Mouse (Mus musculus) heart, embryonic 13.5 days (tissue): Measurements from ENCODE around the gene Chka. TPM values are rescaled to one million over a fixed set of nuclear protein-coding genes. Genes with fewer than 3 reads are reported as not detected.

Experiments
- ATAC-seq: fragments of 200-750 bp; cut with Nextera tagmentation; 2 replicates; pipeline ENCODE4 v1.8.0; 2017; ENCODE audit warnings: moderate TSS enrichment; ENCODE audit not compliant: insufficient number of reproducible peaks, low FRiP score, low TSS enrichment; ENCODE audit errors: extremely low read depth
- H3K27ac ChIP-seq: fragments of 300-500 bp; sonication (generic); replicated peaks from 2 replicates; pipeline ENCODE4 v1.5.1; 2015; ENCODE audit warnings: moderate library complexity, mild to moderate bottlenecking, inconsistent platforms
- H3K27me3 ChIP-seq: fragments of 300-500 bp; sonication (generic); replicated peaks from 2 replicates; pipeline ENCODE4 v1.6.1; 2015; ENCODE audit warnings: mild to moderate bottlenecking, inconsistent platforms
- H3K36me3 ChIP-seq: fragments of 300-500 bp; sonication (generic); 2 replicates; pipeline ENCODE4 v1.6.1; 2015; ENCODE audit warnings: mild to moderate bottlenecking, inconsistent platforms
- H3K4me1 ChIP-seq: fragments of 300-500 bp; sonication (generic); 2 replicates; pipeline ENCODE4 v1.6.1; 2015; ENCODE audit warnings: inconsistent platforms
- H3K4me2 ChIP-seq: fragments of 300-500 bp; sonication (generic); 2 replicates; pipeline ENCODE4 v1.6.1; 2015; ENCODE audit warnings: inconsistent platforms, mild to moderate bottlenecking, moderate library complexity
- H3K4me3 ChIP-seq: fragments of 300-500 bp; sonication (generic); 2 replicates; pipeline ENCODE4 v1.5.1; 2015; ENCODE audit warnings: moderate library complexity, mild to moderate bottlenecking, inconsistent platforms
- H3K9ac ChIP-seq: fragments of 300-500 bp; sonication (generic); 2 replicates; pipeline ENCODE4 v1.6.1; 2015; ENCODE audit warnings: inconsistent platforms, mild to moderate bottlenecking, moderate library complexity
- H3K9me3 ChIP-seq: fragments of 300-500 bp; sonication (generic); 2 replicates; pipeline ENCODE4 v1.6.1; 2016; ENCODE audit warnings: inconsistent platforms
- WGBS: fragments of 180-500 bp; shearing (Covaris S2); methylation state at CpG from one replicate; pipeline ENCODE4 v1.1.7; 2015; ENCODE audit warnings: mixed read lengths; 5-methylcytosine and 5-hydroxymethylcytosine counted together
- polyA plus RNA-seq: library from polyadenylated mRNA; unstranded; fragments of >200 nt; fragmentation: Nextera tagmentation; extraction: Ambion mirVana; gene quantifications from 2 replicates; pipeline ENCODE4 v1.2.1, GENCODE M21; 2015

Chka gene
- polyA plus RNA-seq, 1 experiment from 2014 or later: 22.6 TPM

DNA sequence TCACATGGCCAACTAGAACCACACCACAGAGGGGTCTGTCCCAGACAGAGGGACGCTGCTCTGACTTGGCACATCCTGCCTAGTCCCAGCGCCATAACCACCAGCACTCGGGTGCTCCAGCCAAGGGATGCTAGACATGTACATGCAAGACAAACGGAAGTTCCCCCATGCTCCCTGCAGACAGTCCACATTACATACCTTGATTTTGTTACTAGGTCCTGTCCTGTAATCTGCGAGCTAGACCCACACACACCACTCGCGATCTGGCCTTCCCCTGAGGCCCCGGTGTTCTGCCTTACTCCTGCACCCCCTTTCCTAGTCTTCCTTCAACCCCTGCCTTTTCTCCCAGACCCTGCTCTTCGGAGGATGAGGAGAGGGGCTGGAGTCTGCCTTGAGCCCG lies 54.8 kb downstream of the Chka start:
- H3K27ac ChIP-seq: peak overlapping the region; percentile 88
- no peaks in the 10 kb centered on the region for H3K27me3 ChIP-seq
- no peaks in the 10 kb centered on the region for H3K9me3 ChIP-seq
- H3K9ac ChIP-seq: peak overlapping the region; percentile 84
- peak overlapping the region; percentile 67 for H3K4me3 ChIP-seq
- H3K4me1 ChIP-seq: peaks cover 40% of the 10 kb centered on the region
- WGBS: 26% methylated on average over 10 of the region's 10 CpGs
- ATAC-seq: no peak
- H3K36me3 ChIP-seq: peaks cover 63% of the 10 kb centered on the region
- H3K4me2 ChIP-seq: peak overlapping the region; percentile 82

DNA sequence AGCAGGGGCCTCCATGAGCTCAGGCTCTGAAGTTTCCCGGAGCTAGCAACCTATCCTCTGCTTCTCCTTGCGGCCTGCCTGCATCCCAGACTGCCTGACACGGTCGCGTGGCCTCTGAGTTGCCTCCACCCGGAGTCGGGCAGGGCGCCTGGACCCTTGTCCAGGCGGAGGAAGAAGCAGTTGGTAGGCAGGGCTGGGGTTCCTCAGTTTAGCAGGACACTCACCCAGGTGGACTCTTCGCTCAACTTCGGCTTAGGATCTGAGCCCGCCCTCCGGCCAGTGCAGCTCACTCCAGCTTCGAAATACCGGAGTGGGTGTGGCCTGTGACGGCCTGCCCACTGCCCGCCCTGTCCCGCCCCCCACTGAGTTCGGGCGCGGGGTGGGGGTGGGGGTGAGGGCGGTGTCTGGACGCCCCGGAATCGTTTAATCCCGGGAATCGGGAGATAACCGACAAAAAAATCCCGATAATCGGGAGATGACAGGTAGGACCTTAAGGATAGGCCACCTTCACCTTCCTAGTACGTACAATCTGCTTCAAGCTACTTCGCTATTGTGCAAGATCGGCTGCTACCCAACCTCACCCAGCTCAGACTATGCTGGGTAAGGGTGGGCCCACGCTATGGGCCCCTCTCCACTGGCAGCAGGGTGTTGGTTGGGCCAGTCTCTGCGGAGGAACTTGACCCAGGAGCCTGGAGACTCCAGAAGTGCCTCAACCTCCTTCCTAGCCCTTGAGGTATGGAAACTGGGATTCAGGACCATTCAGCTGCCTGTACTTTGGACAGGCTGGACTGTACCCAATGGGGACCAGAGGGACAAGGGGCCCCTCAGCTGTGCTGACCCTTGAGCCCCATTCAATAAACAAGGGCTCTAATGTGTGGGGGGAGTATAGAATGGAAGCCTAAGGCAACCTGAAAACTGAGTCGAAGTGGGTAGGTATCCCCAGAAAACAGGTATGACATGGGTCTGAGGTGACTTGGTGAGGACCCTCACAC lies 55.5 kb downstream of the Chka start, which contains the start of gene Tcirg1:
Tcirg1 (minus strand) TSS at position 339 of the 992 bp plus-strand sequence.
- H3K36me3 ChIP-seq: peaks cover 57% of the 10 kb centered on the region

DNA sequence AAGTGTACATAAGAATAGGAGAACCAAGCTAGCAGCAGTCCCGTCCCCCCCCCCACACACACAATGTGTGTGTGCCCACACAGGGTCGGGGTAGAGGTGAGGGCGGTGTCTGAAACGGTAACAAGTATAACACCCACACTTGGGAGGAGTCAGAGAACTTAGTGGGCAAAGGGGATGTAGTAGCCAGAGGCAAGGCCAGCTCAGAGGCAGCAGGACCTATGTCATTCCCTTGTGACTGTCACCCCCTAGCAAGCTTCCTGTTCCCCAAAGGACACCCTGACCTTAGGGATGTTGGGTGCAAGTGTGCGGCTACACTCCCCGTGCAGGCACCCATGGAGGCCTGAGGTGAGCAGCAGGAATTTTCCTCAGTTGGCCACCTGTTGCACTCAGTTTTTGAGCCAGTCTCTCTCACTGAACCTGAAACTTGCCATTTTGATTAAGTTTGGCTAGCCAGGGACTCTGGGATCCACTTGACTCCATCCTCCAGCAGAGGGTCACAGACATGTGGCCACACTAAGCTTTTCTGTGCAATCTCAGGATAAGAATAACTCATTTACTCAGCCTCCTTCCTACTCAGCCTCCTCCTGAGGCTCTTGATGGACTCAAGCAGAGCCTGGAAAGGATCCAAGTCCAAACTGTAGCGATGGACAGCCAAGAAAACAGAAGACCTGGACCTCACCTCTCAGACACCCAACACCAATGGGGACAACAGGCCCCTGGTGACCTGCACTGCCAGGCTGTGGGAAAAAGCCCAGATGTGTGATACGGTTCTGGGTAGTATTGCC lies 56.5 kb downstream of the Chka start:
- Histone ChIP-seq H3K4me3 (peak overlapping the region; percentile 67; the same call in 1 of the 2 replicates), H3K9me3 (no peaks in the 10 kb centered on the region), H3K4me2 (peak overlapping the region; percentile 82), H3K9ac (peak overlapping the region; percentile 84), H3K27me3 (no peaks in the 10 kb centered on the region), H3K36me3 (peaks cover 47% of the 10 kb centered on the region), H3K27ac (no peak overlapping the region), H3K4me1 (peaks cover 50% of the 10 kb centered on the region)
- no peak for ATAC-seq
- WGBS: 78% methylated on average over 8 of the region's 8 CpGs

More for the DNA sequence above, 55.5 kb downstream of the Chka start, which contains the start of gene Tcirg1:
- Histone ChIP-seq H3K9me3 (no peaks in the 10 kb centered on the region), H3K4me1 (peaks cover 48% of the 10 kb centered on the region), H3K4me2 (peak within 1 kb of the TSS; percentile 82), H3K27ac (peak within 1 kb of the TSS; percentile 88), H3K27me3 (no peaks in the 10 kb centered on the region), H3K4me3 (peak within 1 kb of the TSS; percentile 67), H3K9ac (peak within 1 kb of the TSS; percentile 84)
- peak; percentile 80 for ATAC-seq
- 5% methylated on average over 36 of the region's 36 CpGs for WGBS

DNA sequence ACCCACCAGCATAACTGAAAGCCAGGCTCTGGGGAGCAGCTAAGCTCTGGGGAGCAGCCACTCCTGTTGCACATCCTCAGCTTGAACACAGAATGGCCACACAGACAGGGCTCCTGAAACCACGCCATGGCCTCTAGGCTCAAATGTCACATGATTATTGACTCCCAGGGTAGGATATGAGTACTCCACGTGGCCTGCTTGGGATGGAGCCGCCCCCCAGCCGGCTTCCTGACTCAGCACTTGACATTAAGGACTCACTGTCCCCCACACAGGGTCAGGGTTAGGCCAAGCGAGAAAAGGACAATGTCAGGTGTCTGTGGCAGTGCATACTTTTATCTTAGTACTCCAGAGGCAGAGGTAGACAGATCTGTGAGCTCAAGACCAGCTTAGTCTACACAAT lies 58.6 kb downstream of the Chka start:
- Histone ChIP-seq H3K27ac (no peak overlapping the region), H3K4me1 (peaks cover 44% of the 10 kb centered on the region), H3K9ac (no peak overlapping the region), H3K4me3 (no peak overlapping the region), H3K36me3 (peaks cover 35% of the 10 kb centered on the region), H3K27me3 (no peaks in the 10 kb centered on the region), H3K4me2 (no peak overlapping the region), H3K9me3 (no peaks in the 10 kb centered on the region)
- no peak for ATAC-seq
- WGBS: 79% methylated on average over 5 of the region's 5 CpGs

DNA sequence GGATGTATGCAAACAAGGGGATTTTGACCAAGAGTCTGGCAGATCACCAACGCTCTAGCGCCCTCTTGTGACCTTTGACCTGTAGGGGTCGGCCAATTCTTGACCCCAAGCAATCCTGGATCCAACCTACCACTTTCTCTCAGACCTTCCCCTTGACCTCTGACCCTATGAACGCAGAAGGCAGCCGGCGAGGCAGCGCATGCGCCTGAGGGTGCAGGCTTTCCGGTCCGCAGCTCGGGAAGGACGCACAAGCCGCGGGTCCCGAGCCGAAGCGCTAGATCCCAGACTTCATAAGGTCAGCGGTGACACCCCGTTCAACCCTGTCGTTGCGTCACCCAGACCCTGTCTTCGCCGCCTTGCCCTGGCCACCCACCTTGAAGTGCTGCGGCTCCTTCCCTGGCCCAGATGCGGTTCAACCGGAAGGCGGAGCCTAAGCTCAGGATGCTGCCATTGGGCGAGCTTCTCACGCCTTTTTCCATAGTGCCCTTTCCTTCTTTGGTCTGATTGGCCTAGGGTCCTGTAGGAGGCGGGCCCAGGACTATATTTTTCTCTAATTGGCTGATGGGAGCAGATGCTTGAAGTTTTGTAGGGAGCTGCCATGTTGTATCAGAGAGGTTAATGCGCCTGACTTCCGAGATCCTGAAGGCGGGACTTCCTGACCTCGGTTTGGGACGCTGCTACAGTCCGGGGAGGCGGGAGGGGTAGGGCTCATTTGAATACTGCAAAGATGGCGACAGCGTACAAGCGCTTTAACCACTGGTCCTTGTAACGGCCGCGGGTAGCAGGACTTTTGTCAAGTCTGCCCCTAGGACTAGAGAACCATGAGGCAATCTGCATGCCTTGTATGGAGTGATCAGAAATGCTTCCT lies 61.0 kb downstream of the Chka start, which contains the start of gene Ndufs8:
Ndufs8 (minus strand) TSS at position 438 of the 868 bp plus-strand sequence.
- ATAC-seq: peak; percentile 96
- H3K4me2 ChIP-seq: peak within 1 kb of the TSS; percentile 79
- H3K36me3 ChIP-seq: peaks cover 35% of the 10 kb centered on the region
- under 1% methylated on average over 43 of the region's 43 CpGs for WGBS
- H3K9me3 ChIP-seq: no peaks in the 10 kb centered on the region
- H3K27me3 ChIP-seq: no peaks in the 10 kb centered on the region
- peak within 1 kb of the TSS; percentile 86 for H3K4me3 ChIP-seq
- peak within 1 kb of the TSS; percentile 84 for H3K27ac ChIP-seq
- peaks cover 24% of the 10 kb centered on the region for H3K4me1 ChIP-seq
- H3K9ac ChIP-seq: peak within 1 kb of the TSS; percentile 86

DNA sequence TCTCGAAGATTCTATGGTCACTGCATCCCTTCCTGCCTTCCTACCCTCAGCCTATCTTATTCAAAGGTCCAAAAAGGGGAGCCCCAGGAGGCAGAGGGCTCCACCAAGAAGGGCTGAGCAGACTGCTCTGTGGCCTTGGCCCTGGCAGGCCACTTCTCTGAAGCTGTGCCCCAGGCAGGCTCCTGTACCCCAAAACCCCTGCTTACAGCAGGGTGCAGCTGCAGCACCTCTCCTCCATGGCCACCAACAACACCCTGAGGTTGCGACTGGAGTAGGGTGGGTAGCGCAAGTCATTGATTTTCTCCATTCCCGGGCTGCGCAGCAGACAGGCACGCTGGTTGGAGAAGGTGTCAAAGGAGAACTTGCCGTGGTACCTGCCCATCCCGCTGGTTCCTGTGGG lies 62.1 kb downstream of the Chka start:
- peaks cover 27% of the 10 kb centered on the region for H3K36me3 ChIP-seq
- no peak for ATAC-seq
- peak overlapping the region; percentile 86 for H3K4me3 ChIP-seq
- H3K9ac ChIP-seq: peak overlapping the region; percentile 72
- H3K9me3 ChIP-seq: no peaks in the 10 kb centered on the region
- WGBS: 83% methylated on average over 8 of the region's 8 CpGs
- no peaks in the 10 kb centered on the region for H3K27me3 ChIP-seq
- H3K27ac ChIP-seq: peak overlapping the region; percentile 75
- peaks cover 21% of the 10 kb centered on the region for H3K4me1 ChIP-seq
- H3K4me2 ChIP-seq: peak overlapping the region; percentile 79

DNA sequence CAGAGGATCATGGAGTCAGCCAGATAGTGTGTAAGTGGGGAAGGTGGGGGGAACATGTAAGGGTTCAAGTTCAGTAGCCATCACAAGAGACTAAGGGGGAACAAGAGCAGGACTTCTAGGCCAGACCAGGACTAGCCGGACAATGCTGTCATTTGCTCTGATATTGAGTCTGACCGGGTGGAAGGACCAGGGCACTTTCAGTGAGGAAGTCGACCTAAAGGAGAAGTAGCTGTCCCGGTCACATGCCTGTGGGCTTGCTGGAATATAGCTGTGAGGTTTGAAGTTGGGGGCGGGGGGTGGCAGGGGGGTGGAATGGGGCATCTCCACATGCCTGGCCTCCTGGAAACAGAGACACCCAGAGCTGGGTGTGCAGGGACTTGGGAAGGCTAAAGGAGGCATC lies 63.0 kb downstream of the Chka start:
- H3K27me3 ChIP-seq: no peaks in the 10 kb centered on the region
- ATAC-seq: no peak
- no peak overlapping the region for H3K27ac ChIP-seq
- no peak overlapping the region for H3K4me2 ChIP-seq
- H3K9ac ChIP-seq: no peak overlapping the region
- peaks cover 26% of the 10 kb centered on the region for H3K4me1 ChIP-seq
- H3K9me3 ChIP-seq: no peaks in the 10 kb centered on the region
- peaks cover 19% of the 10 kb centered on the region for H3K36me3 ChIP-seq
- 78% methylated on average over 5 of the region's 5 CpGs for WGBS
- H3K4me3 ChIP-seq: no peak overlapping the region

DNA sequence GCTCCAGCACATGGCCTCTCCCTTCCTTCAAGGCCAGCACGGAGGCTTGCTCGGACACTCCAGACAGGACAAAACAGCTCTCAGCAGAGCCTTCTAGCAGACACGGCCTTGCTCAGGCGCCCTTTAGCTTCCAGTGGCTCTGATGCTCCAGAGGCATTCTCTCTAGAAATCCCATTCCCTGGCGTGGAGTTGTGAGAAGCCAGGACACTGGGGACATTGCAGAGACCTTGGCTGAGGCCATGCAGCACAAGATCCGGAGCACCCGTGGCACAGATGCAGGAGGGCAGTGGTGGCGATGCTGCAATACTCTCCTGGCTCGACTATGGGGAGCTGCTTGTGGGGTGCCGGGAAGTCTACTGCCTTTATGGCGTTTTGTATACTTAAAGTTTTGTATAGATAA lies 65.2 kb downstream of the Chka start:
- H3K9ac ChIP-seq: no peak overlapping the region
- no peaks in the 10 kb centered on the region for H3K36me3 ChIP-seq
- H3K4me1 ChIP-seq: peaks cover 23% of the 10 kb centered on the region
- no peaks in the 10 kb centered on the region for H3K27me3 ChIP-seq
- no peaks in the 10 kb centered on the region for H3K9me3 ChIP-seq
- WGBS: 69% methylated on average over 11 of the region's 11 CpGs
- ATAC-seq: no peak
- no peak overlapping the region for H3K4me3 ChIP-seq
- H3K4me2 ChIP-seq: no peak overlapping the region
- no peak overlapping the region for H3K27ac ChIP-seq

DNA sequence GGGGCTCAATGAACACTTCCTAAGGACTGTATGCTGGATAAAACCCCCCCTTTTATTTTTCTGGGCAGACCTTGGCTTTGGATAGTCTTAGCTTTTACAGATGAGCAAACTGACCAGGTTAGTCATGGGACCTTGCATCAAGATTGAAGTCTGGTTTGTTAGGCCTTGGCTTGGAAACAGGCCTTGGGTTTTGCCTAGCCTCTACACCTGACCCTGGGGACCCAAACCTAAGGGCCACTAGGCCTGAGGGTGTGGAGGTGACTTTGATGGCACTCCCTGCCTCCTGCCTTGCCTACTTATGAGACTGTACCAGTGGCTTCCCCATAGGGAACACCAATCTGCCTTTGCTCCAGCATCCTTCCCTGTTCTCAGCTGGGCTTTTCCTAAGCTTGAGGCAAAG lies 68.4 kb downstream of the Chka start:
- ATAC-seq: no peak
- no peak overlapping the region for H3K27ac ChIP-seq
- no peaks in the 10 kb centered on the region for H3K27me3 ChIP-seq
- no peak overlapping the region for H3K4me2 ChIP-seq
- peaks cover 18% of the 10 kb centered on the region for H3K4me1 ChIP-seq
- H3K4me3 ChIP-seq: no peak overlapping the region
- H3K36me3 ChIP-seq: no peaks in the 10 kb centered on the region
- no peak overlapping the region for H3K9ac ChIP-seq
- H3K9me3 ChIP-seq: no peaks in the 10 kb centered on the region

DNA sequence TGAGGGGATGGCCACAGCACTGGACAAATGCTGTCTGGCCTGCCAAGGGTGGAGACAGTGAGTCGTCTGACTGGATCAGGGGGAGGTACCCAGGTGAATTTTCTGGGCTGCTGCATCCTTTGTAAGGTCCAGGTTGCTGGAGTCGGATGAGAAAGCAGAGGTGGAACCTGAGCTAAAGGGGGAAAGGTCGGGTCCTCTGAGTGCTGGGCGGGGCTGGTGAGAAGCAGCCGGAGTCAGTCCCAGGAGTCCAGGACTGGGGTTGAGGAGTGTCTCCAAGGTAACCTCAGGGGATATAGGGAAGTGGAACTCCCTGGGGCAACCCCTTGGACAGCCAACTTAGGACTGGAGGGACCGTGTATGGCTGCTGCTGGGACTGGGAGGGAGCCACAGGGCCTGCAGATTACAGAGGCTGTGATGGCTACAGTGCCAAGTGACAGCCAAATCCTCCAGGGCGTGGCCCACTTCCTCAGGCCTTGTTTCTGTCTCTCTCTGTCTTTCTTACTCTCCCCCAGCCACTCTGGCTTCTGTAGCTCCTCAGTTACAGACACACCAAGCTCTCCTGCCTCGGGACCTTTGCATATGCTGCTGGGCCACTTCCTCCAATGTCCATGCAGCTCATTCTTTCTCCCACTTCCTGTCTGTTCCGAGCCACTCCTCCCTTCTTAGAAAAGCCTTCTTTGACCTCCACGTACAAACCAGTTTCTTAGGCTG lies 71.2 kb downstream of the Chka start:
- H3K9ac ChIP-seq: no peak overlapping the region
- H3K9me3 ChIP-seq: no peaks in the 10 kb centered on the region
- H3K27ac ChIP-seq: peak overlapping the region; percentile 39; the same call in 1 of the 2 replicates
- H3K4me2 ChIP-seq: no peak overlapping the region
- H3K36me3 ChIP-seq: no peaks in the 10 kb centered on the region
- H3K4me3 ChIP-seq: no peak overlapping the region
- 53% methylated on average over 10 of the region's 10 CpGs for WGBS
- no peak for ATAC-seq
- no peaks in the 10 kb centered on the region for H3K27me3 ChIP-seq
- H3K4me1 ChIP-seq: peaks cover 27% of the 10 kb centered on the region
